Mouse (Mus musculus): ENCODE results near the gene Agfg1. TPM values are rescaled to one million over a fixed set of nuclear protein-coding genes. Genes with fewer than 3 reads are reported as not detected.
"Not testable (repeated sequence)": the region's sequence is repeated elsewhere in the genome, so short reads cannot be mapped to it uniquely, and the experiment has no call there.

Agfg1 gene
- polyA plus RNA-seq, 1 experiment from 2014 or later, result 54.5 TPM

GRCm38 (mm10) chr1:82858236-82858635, 19.0 kb downstream of the Agfg1 start:
- no peaks in the 10 kb centered on the region for H3K4me1 ChIP-seq
- peaks cover 7% of the 10 kb centered on the region; the same call in 1 of the 2 replicates for H3K36me3 ChIP-seq
- H3K4me2 ChIP-seq (replicated peaks), result no peak overlapping the region
- H3K27me3 ChIP-seq (replicated peaks), result no peaks in the 10 kb centered on the region
- H3K4me3 ChIP-seq, result no peak overlapping the region
- H3K9me3 ChIP-seq, result no peaks in the 10 kb centered on the region
- H3K27ac ChIP-seq, result no peak overlapping the region
- no peak overlapping the region for H3K9ac ChIP-seq
- ATAC-seq (ENCODE audit: low FRiP score, low read depth), result no peak

GRCm38 (mm10) chr1:82860391-82860790, 21.1 kb downstream of the Agfg1 start:
- H3K9ac ChIP-seq, result no peak overlapping the region
- ATAC-seq (ENCODE audit: low FRiP score, low read depth), result peak; percentile 33; the same call in 1 of the 2 replicates
- no peaks in the 10 kb centered on the region for H3K27me3 ChIP-seq (replicated peaks)
- H3K9me3 ChIP-seq, result no peaks in the 10 kb centered on the region
- no peak overlapping the region for H3K4me2 ChIP-seq (replicated peaks)
- no peak overlapping the region for H3K27ac ChIP-seq
- no peak overlapping the region for H3K4me3 ChIP-seq
- 96% methylated on average over 4 of the region's 4 CpGs for WGBS
- peaks cover 7% of the 10 kb centered on the region; the same call in 1 of the 2 replicates for H3K36me3 ChIP-seq
- H3K4me1 ChIP-seq, result no peaks in the 10 kb centered on the region

- no peaks in the 10 kb centered on the region for H3K4me1 ChIP-seq
- H3K4me3 ChIP-seq, result no peak overlapping the region
- H3K27ac ChIP-seq, result no peak overlapping the region
- H3K9me3 ChIP-seq, result no peaks in the 10 kb centered on the region
- peaks cover 13% of the 10 kb centered on the region for H3K36me3 ChIP-seq
- no peak for ATAC-seq (ENCODE audit: low FRiP score, low read depth)
- H3K9ac ChIP-seq, result no peak overlapping the region
- H3K27me3 ChIP-seq (replicated peaks), result no peaks in the 10 kb centered on the region
- 77% methylated on average over 3 of the region's 3 CpGs for WGBS
- no peak overlapping the region for H3K4me2 ChIP-seq (replicated peaks)
These were observed 30.9 kb downstream of the Agfg1 start for GRCm38 (mm10) chr1:82870202-82870601.

- Histone ChIP-seq H3K27ac (no peak overlapping the region), H3K4me1 (no peaks in the 10 kb centered on the region), H3K9me3 (no peaks in the 10 kb centered on the region), H3K27me3 (replicated peaks) (no peaks in the 10 kb centered on the region), H3K4me3 (no peak overlapping the region), H3K9ac (no peak overlapping the region), H3K4me2 (replicated peaks) (no peak overlapping the region), H3K36me3 (peaks cover 20% of the 10 kb centered on the region)
- WGBS, result 84% methylated on average over 2 of the region's 2 CpGs
- no peak for ATAC-seq (ENCODE audit: low FRiP score, low read depth)
These were observed 39.9 kb downstream of the Agfg1 start for GRCm38 (mm10) chr1:82879172-82879571.

GRCm38 (mm10) chr1:82880196-82880595, 40.9 kb downstream of the Agfg1 start:
- H3K9ac ChIP-seq, result no peak overlapping the region
- no peaks in the 10 kb centered on the region for H3K4me1 ChIP-seq
- 67% methylated on average over 8 of the region's 8 CpGs for WGBS
- H3K27me3 ChIP-seq (replicated peaks), result no peaks in the 10 kb centered on the region
- no peak overlapping the region for H3K4me2 ChIP-seq (replicated peaks)
- H3K36me3 ChIP-seq, result peaks cover 19% of the 10 kb centered on the region
- no peaks in the 10 kb centered on the region for H3K9me3 ChIP-seq
- ATAC-seq (ENCODE audit: low FRiP score, low read depth), result no peak
- H3K4me3 ChIP-seq, result no peak overlapping the region
- H3K27ac ChIP-seq, result no peak overlapping the region

GRCm38 (mm10) chr1:82893269-82893668, 54.0 kb downstream of the Agfg1 start:
- Histone ChIP-seq H3K4me3 (no peak overlapping the region), H3K9me3 (no peaks in the 10 kb centered on the region), H3K4me1 (no peaks in the 10 kb centered on the region), H3K4me2 (replicated peaks) (no peak overlapping the region), H3K36me3 (peaks cover 26% of the 10 kb centered on the region), H3K27me3 (replicated peaks) (no peaks in the 10 kb centered on the region), H3K9ac (no peak overlapping the region), H3K27ac (no peak overlapping the region)
- WGBS, result 96% methylated on average over 7 of the region's 7 CpGs
- ATAC-seq (ENCODE audit: low FRiP score, low read depth), result no peak

GRCm38 (mm10) chr1:82900567-82900966, 61.3 kb downstream of the Agfg1 start:
- Histone ChIP-seq H3K27ac (no peak overlapping the region), H3K9ac (no peak overlapping the region), H3K4me1 (no peaks in the 10 kb centered on the region), H3K4me3 (no peak overlapping the region), H3K9me3 (no peaks in the 10 kb centered on the region), H3K36me3 (peaks cover 28% of the 10 kb centered on the region), H3K27me3 (replicated peaks) (no peaks in the 10 kb centered on the region), H3K4me2 (replicated peaks) (no peak overlapping the region)
- WGBS, result 96% methylated on average over 1 of the region's 1 CpGs
- no peak for ATAC-seq (ENCODE audit: low FRiP score, low read depth)

- 92% methylated on average over 3 of the region's 3 CpGs for WGBS
- Histone ChIP-seq H3K27ac (no peak overlapping the region), H3K4me3 (no peak overlapping the region), H3K4me1 (no peaks in the 10 kb centered on the region), H3K27me3 (replicated peaks) (no peaks in the 10 kb centered on the region), H3K4me2 (replicated peaks) (no peak overlapping the region), H3K9ac (no peak overlapping the region), H3K9me3 (no peaks in the 10 kb centered on the region), H3K36me3 (peaks cover 28% of the 10 kb centered on the region)
- no peak for ATAC-seq (ENCODE audit: low FRiP score, low read depth)
These were observed 61.9 kb downstream of the Agfg1 start for GRCm38 (mm10) chr1:82901201-82901600.

- H3K4me2 ChIP-seq (replicated peaks), result no peak overlapping the region
- H3K27me3 ChIP-seq (replicated peaks), result no peaks in the 10 kb centered on the region
- no peaks in the 10 kb centered on the region for H3K4me1 ChIP-seq
- peaks cover 16% of the 10 kb centered on the region for H3K36me3 ChIP-seq
- 0 out of 2 replicates have a peak, but pooled peaks have one; percentile 41 for ATAC-seq (ENCODE audit: low FRiP score, low read depth)
- 73% methylated on average over 3 of the region's 3 CpGs for WGBS
- H3K27ac ChIP-seq, result no peak overlapping the region
- H3K4me3 ChIP-seq, result no peak overlapping the region
- no peak overlapping the region for H3K9ac ChIP-seq
- no peaks in the 10 kb centered on the region for H3K9me3 ChIP-seq
These were observed 66.6 kb downstream of the Agfg1 start for GRCm38 (mm10) chr1:82905886-82906285.

- Histone ChIP-seq H3K27me3 (replicated peaks) (no peaks in the 10 kb centered on the region), H3K4me3 (no peak within 1 kb of the TSS), H3K36me3 (no peaks in the 10 kb centered on the region), H3K4me1 (no peaks in the 10 kb centered on the region), H3K4me2 (replicated peaks) (no peak within 1 kb of the TSS), H3K9me3 (no peaks in the 10 kb centered on the region), H3K27ac (no peak within 1 kb of the TSS), H3K9ac (no peak within 1 kb of the TSS)
- no peak for ATAC-seq (ENCODE audit: low FRiP score, low read depth)
- WGBS, result 86% methylated on average over 3 of the region's 3 CpGs
These were observed 73.7 kb downstream of the Agfg1 start, which contains the start of gene A030005L19Rik for GRCm38 (mm10) chr1:82913025-82913424. Gene A030005L19Rik (plus strand): TSS chr1:82913325.

GRCm38 (mm10) chr1:82913434-82913833, 74.2 kb downstream of the Agfg1 start:
- not testable (repeated sequence) for H3K4me1 ChIP-seq; H3K4me3 ChIP-seq; H3K27me3 ChIP-seq (replicated peaks); H3K4me2 ChIP-seq (replicated peaks); H3K27ac ChIP-seq; H3K36me3 ChIP-seq; ATAC-seq (ENCODE audit: low FRiP score, low read depth); H3K9me3 ChIP-seq; H3K9ac ChIP-seq
- WGBS, result 94% methylated on average over 5 of the region's 5 CpGs

- H3K27ac ChIP-seq, result no peak within 1 kb of the TSS
These were observed 85.4 kb downstream of the Agfg1 start, which contains the start of gene A030014E15Rik for GRCm38 (mm10) chr1:82924650-82925049. Gene A030014E15Rik (plus strand): TSS chr1:82924917.

GRCm38 (mm10) chr1:82930558-82930957, 91.3 kb downstream of the Agfg1 start:
- not testable (repeated sequence) for H3K4me3 ChIP-seq; H3K36me3 ChIP-seq; H3K27ac ChIP-seq; H3K9ac ChIP-seq; H3K4me2 ChIP-seq (replicated peaks); H3K9me3 ChIP-seq; ATAC-seq (ENCODE audit: low FRiP score, low read depth); H3K27me3 ChIP-seq (replicated peaks); H3K4me1 ChIP-seq
- 97% methylated on average over 3 of the region's 3 CpGs for WGBS

More at GRCm38 (mm10) chr1:82924650-82925049, 85.4 kb downstream of the Agfg1 start, which contains the start of gene A030014E15Rik:
- no peak within 1 kb of the TSS for H3K9ac ChIP-seq
- ATAC-seq (ENCODE audit: low FRiP score, low read depth), result no peak
- no peak within 1 kb of the TSS for H3K4me2 ChIP-seq (replicated peaks)
- H3K4me1 ChIP-seq, result no peaks in the 10 kb centered on the region
- H3K36me3 ChIP-seq, result no peaks in the 10 kb centered on the region
- H3K4me3 ChIP-seq, result no peak within 1 kb of the TSS
- no peaks in the 10 kb centered on the region for H3K9me3 ChIP-seq
- H3K27me3 ChIP-seq (replicated peaks), result no peaks in the 10 kb centered on the region
- WGBS, result 94% methylated on average over 6 of the region's 6 CpGs
